Mouse (Mus musculus) c-Kit-positive CD71-positive TER-119-negative erythroid progenitor cells, embryonic 14.5 days (primary cell): ENCODE measurements around the gene Inhba.

Source experiments
- DNase-seq: peaks from one replicate; pipeline ENCODE4 v3.0.0-alpha.2; 2013; ENCODE audit warnings: low read depth

Inhba gene

DNA sequence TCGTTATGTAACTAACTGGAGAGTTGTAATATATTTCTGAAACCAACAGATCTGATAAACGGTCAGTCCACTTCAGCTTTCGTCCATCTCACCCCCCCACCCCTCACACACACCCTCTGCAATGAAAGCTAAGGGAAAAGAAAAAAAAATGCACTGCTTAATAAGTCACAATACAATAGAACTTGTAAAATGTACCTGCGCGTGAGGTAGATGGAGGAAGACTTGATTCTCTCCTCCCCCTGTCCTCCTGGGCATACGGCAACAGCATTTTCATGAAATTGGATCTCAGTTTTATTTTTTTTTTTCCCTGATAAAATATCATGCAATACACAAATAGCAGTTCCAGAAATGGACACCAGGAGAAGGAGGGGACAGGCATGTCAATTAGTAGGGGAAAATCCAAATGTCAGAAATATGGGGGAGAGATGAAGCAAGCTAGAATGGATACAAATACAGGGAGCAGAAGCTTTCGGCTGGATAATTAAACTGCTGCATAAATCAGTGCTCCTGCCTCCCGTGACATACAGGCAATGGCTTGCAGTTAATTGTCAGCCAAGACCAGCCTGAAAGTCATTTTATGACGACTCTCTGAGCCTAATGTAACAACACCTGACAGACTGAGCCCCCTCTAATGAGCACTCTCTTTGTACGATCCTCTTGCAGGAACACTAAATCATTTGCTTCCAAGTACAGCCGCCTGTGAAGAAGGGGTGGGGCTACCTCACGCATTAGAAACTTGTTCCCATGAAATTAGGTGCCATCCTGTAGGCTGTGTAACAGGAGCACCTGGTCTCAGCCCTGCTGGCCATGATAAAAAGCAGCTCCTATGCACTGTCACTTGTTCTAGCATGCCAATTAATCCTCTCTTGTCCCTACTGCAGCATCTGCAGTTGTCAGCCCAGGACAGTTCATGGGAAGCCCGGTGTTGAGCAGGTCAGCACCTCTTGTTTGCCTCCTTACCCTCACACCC lies 11.7 kb downstream of the Inhba start:
- no peak for DNase-seq

DNA sequence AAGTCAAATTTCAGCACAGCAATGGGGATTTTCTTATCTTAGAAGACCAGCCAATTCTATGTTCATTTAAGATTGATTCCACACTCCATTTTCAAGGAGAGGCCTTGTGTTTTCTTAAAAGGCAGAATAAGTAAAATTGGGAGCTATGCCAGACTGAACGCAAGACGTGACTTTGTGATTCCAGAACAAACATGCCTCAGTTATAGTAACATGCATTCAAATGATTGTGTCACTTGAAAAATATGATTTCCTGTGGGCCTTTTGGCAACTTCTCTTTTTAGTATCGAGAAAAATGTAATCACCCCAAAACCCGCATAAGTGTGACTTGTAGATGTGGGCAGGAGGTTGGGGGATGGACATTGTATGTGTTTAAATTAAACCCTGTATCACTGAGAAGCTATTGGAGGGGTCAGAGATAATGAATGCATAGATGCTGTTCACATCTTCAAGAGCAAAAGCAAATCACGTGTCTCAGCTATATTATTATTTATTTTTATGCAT lies 19.0 kb downstream of the Inhba start:
- DNase-seq: no peak

DNA sequence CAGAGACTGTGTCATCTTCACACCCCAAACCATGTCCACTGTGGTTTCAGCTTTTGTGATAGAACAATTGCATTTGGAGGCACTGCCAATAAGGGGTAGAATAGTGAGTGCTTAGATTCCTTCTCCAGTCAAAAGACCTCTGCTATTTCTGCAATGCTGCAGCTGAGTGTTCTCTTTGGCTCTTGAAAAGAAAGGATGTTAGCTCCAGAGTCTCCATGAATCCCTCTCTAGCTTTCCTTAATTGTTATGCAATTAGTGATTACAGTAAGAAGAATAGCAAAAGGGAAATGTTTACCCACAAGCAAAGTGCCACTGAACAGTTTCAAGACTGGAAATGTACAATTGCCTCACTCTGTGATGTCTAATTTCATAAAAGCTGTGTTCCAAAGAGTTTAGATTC lies 20.8 kb downstream of the Inhba start:
- no peak for DNase-seq

DNA sequence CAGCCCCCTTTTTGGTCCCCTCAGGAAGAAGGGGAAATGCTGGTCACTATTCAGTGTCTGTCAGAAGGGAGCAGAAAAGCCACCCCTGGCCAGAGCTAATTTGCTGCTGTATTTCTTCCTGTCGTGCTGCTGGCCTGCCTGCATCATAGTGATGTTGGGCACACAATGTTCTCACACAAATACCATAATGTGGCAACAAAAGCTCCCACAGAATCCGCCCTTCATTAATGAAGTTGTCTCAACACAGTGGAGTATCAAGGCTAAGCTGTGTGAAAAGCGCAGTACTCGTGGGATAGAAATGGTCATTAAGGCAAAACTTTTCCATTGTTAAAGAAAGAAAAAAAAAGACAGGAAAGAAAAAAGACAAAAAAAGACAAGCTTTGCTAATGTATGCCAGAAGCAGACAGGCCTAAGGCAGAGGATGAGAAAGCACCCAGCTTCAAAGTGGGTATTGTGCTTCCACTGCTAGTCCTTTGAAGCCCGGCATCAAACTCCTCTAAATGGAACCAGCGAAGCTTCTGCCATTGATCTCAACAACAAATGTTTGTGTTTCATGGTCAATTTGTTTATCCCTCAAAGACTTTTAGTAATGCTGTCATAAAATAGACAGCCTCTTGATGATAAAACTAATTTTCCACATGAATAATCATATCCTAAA lies 21.4 kb downstream of the Inhba start:
- no peak for DNase-seq

DNA sequence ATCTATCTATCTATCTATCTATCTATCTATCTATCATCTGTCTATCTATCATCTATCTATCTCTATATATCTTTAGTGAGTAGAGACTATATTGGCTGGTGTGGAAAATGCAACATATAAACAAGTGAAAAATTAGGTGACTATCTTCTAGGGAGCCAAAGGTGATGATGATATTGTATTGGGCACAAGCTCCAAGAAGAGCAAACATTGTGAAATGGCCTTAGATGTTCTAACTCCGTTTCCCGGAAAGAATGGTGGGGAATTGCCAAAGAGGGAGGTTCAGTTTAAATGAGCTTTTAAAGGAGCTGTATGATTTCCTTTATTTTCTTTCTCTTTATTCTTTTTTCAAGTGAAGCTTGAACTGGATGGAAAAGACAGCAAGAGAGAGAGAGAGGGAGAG lies 57.4 kb downstream of the Inhba start:
- no peak for DNase-seq

DNA sequence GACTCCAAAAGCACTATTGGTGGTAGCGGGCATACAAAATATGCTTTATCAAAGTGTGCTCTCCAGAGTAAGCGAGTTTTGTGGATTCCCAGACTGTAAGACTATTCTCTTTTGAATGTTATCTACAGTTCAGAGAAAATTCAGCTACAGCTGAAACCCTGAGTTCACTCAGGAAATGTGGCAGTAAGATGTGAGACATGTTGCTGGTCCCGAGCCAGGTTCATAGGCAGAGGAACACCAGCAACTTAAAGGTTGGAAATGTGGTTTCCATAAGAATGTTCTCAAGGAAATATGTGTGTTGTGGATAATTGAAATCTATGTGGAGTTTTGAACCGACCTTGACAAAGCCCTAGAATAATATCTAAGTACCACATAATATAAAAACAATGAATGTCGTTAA lies 65.6 kb downstream of the Inhba start:
- no peak for DNase-seq

DNA sequence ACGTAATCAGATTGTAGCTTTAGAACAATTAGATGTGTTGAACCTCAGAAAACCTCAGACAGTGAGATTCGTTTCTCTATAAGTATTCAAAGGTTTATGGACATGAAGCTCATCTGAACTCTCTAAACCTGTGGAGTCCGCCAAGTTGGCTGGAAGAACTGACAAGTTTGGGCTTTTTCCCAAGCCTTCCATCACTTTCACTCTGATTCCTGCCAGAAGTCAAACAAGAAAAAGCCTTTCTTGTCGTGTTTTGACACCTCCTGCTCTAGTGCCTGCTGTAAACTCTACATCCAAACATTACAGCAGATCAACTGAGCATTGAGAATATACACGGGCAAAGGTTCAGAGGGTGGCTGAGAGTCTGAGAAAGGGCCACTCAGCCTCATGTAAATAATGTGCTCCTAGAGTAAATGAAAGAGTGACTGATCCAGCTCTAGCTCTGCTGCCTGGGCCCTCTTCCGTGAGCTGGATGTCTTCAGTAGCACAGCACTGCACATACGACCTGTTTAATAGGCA lies 66.6 kb downstream of the Inhba start:
- no peak for DNase-seq

DNA sequence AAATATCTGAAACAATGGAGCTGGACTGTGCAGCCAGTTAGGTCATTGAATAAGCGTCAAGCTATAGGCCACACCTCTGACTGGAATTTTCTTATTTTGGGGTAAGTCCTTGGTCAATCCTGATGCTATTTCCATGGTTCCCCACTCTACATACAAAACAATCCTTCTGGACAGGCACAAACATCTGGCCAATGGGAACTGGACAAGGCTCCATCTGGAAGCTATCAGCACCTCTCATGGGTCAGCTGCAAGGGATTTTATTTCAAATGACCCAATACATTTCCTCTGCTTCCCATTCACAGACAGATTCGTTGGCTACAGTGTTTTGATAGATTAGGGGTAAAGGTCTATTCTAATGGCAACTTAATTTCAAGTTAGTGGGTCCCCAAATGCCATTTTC lies 68.6 kb downstream of the Inhba start:
- no peak for DNase-seq
